Mouse (Mus musculus) intestine, embryonic 14.5 days (tissue): Measurements from ENCODE around the gene Stpg2. TPM values are rescaled to one million over a fixed set of nuclear protein-coding genes. Genes with fewer than 3 reads are reported as not detected.

Experiments used
- ATAC-seq: fragments of 200-750 bp; cut with Nextera tagmentation; replicated peaks from 2 replicates; pipeline ENCODE4 v1.8.0; 2017; ENCODE audit warnings: low read depth, moderate number of reproducible peaks, moderate TSS enrichment, moderate library complexity; ENCODE audit not compliant: low FRiP score, low TSS enrichment
- DNase-seq: peaks from one replicate; pipeline ENCODE4 v3.0.0-alpha.2; 2018; ENCODE audit warnings: low spot score
- H3K27ac ChIP-seq: fragments of 300-500 bp; sonication (generic); 2 replicates; pipeline ENCODE4 v1.5.1; 2014; ENCODE audit warnings: low read depth, mild to moderate bottlenecking, control low read depth
- H3K27me3 ChIP-seq: fragments of 300-500 bp; sonication (generic); replicated peaks from 2 replicates; pipeline ENCODE4 v1.6.1; 2014; ENCODE audit warnings: low read length, control low read depth; ENCODE audit not compliant: control insufficient read depth, insufficient read depth
- H3K36me3 ChIP-seq: fragments of 300-500 bp; sonication (generic); 2 replicates; pipeline ENCODE4 v1.6.1; 2014; ENCODE audit warnings: low read length, control low read depth; ENCODE audit not compliant: control insufficient read depth, insufficient read depth
- H3K4me1 ChIP-seq: fragments of 300-500 bp; sonication (generic); replicated peaks from 2 replicates; pipeline ENCODE4 v1.6.1; 2014; ENCODE audit warnings: low read length, control low read depth, mixed read lengths; ENCODE audit not compliant: control insufficient read depth, insufficient read depth
- H3K4me2 ChIP-seq: fragments of 300-500 bp; sonication (generic); 2 replicates; pipeline ENCODE4 v1.6.1; 2014; ENCODE audit warnings: low read length
- H3K4me3 ChIP-seq: fragments of 300-500 bp; sonication (generic); 2 replicates; pipeline ENCODE4 v1.5.1; 2014; ENCODE audit warnings: low read depth, low read length, control low read depth, mixed read lengths
- H3K9ac ChIP-seq: fragments of 300-500 bp; sonication (generic); 2 replicates; pipeline ENCODE4 v1.6.1; 2014; ENCODE audit warnings: mild to moderate bottlenecking, low read length
- H3K9me3 ChIP-seq: fragments of 300-500 bp; sonication (generic); 2 replicates; pipeline ENCODE4 v1.6.1; 2016; ENCODE audit warnings: low read length, control low read depth; ENCODE audit not compliant: control insufficient read depth
- WGBS: fragments of 180-500 bp; shearing (Covaris S2); extraction: QIAGEN DNeasy Blood & Tissue Kit; methylation state at CpG from one replicate; pipeline ENCODE4 v1.1.7; 2014; 5-methylcytosine and 5-hydroxymethylcytosine counted together
- polyA plus RNA-seq: library from polyadenylated mRNA; unstranded; fragments of >200 nt; fragmentation: Nextera tagmentation; extraction: Ambion mirVana; gene quantifications from 2 replicates; pipeline ENCODE4 v1.2.1, GENCODE M21; 2014

Stpg2 gene
- not detected in 2 replicates for polyA plus RNA-seq

DNA sequence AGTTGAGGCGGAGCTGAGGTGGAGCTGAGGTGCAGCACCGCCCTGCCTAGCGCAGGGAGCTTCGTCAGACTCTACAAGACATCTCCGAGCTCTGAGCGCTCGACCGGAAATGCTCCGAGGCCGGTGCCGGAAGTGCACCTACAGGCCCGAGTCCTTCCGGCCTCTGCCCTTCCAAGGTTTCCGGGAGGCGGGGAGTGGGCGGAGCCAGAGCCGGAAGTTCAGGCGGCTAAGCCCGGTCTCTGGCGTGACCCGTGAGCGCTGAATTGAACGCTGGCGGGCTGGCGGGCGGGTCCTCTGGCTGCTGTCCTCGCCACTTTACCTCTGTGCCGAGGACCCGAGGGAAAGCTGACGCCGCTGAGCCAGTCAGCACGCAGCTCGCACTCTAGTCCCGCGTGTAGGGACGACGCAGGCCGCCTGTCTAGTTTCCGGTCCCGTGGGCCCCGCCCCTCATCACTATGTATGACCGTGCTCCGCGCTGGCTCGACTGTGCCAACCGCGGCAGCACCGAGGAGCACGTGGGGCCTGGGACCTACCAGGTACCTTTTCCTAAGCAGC, at the start of gene Stpg2:
Stpg2 (plus strand) TSS at position 251 of the 555 bp plus-strand sequence.
- Histone ChIP-seq H3K4me2 (peak within 1 kb of the TSS; percentile 75), H3K36me3 (no peaks in the 10 kb centered on the region), H3K9ac (peak within 1 kb of the TSS; percentile 59), H3K27ac (peak within 1 kb of the TSS; percentile 95), H3K9me3 (no peaks in the 10 kb centered on the region), H3K4me3 (peak within 1 kb of the TSS; percentile 64), H3K4me1 (no peaks in the 10 kb centered on the region), H3K27me3 (peaks cover 19% of the 10 kb centered on the region)
- peak; percentile 98 for DNase-seq
- ATAC-seq, result peak; percentile 99
- WGBS, result under 1% methylated on average over 49 of the region's 49 CpGs

DNA sequence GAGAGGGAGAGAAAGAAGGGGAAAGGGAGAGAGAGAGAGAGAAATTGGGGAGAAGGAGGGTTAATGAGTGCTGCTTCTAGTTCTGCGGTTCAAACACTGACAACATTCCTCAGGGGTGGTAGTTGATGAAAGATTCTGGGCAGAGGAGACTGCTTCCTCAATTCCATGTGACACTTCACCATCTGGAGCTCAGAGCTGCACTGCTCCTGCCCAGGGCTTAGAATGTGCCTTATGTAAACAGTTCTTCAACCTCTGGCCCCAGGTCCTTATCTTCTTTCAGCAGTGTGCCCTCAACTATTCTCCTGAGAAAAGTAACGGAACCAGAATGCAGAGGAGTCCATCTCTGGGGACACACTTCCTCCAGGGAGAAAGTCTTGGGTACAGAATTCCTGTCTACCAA, 43.3 kb upstream of the Stpg2 start:
- DNase-seq, result no peak
- no peak overlapping the region for H3K9ac ChIP-seq
- no peak overlapping the region for H3K4me3 ChIP-seq
- 17% methylated on average over 2 of the region's 2 CpGs for WGBS
- H3K27me3 ChIP-seq, result no peaks in the 10 kb centered on the region
- no peaks in the 10 kb centered on the region for H3K4me1 ChIP-seq
- H3K9me3 ChIP-seq, result no peaks in the 10 kb centered on the region
- no peak for ATAC-seq
- no peak overlapping the region for H3K27ac ChIP-seq
- no peaks in the 10 kb centered on the region for H3K36me3 ChIP-seq
- H3K4me2 ChIP-seq, result no peak overlapping the region

GRCm38 (mm10) chr3:139162658-139163057, 42.8 kb upstream of the Stpg2 start:
- Histone ChIP-seq H3K9ac (no peak overlapping the region), H3K9me3 (no peaks in the 10 kb centered on the region), H3K4me2 (no peak overlapping the region), H3K27ac (no peak overlapping the region), H3K27me3 (no peaks in the 10 kb centered on the region), H3K4me1 (no peaks in the 10 kb centered on the region), H3K36me3 (no peaks in the 10 kb centered on the region), H3K4me3 (no peak overlapping the region)
- ATAC-seq, result no peak
- DNase-seq, result no peak
- WGBS, result 75% methylated on average over 4 of the region's 4 CpGs

DNA sequence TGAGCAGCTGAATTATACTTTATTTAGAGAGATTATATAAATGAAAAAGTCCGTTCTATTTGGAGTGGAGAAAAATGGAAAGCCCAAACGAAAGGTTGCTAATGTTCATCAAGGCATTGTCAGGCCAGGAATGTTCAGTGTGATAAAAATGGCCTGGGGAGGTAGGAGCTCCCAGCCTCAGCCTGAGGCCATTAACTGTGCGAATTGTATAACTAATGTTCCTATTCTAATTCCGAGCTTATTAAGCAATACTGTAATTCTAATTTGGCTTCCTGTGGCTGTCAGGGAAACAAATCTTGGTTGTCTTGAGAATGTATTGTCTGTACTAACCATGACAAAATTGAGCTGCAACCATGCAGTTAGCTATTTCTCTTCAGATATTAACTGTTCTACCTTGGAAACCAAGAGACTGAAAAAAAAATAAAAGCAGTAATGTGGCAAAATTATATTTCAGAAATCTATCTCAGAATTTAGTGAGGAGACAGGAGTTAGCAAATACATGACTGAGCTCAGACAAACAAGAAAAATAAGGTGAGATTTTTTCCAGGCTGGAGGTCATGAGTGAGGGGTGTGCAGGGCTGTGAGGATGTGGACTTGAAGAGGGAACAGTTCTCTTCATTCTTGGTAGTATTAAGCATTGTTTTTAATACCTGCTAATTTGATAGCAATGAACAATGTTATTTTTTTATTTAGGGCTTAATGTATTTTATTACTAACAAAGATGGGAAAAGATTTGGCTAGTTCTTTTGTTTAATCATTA, 36.8 kb upstream of the Stpg2 start:
- no peak for ATAC-seq
- no peaks in the 10 kb centered on the region for H3K4me1 ChIP-seq
- H3K9me3 ChIP-seq, result no peaks in the 10 kb centered on the region
- no peaks in the 10 kb centered on the region for H3K36me3 ChIP-seq
- no peaks in the 10 kb centered on the region for H3K27me3 ChIP-seq
- no peak for DNase-seq
- H3K4me2 ChIP-seq, result no peak overlapping the region
- H3K27ac ChIP-seq, result no peak overlapping the region
- H3K4me3 ChIP-seq, result no peak overlapping the region
- no peak overlapping the region for H3K9ac ChIP-seq
- 56% methylated on average over 4 of the region's 4 CpGs for WGBS

- DNase-seq (no peak), ATAC-seq (no peak)
- no peak overlapping the region for H3K4me2 ChIP-seq
- no peaks in the 10 kb centered on the region for H3K4me1 ChIP-seq
- WGBS, result 58% methylated on average over 1 of the region's 1 CpGs
- H3K27ac ChIP-seq, result no peak overlapping the region
- H3K36me3 ChIP-seq, result no peaks in the 10 kb centered on the region
- no peaks in the 10 kb centered on the region for H3K9me3 ChIP-seq
- no peak overlapping the region for H3K9ac ChIP-seq
- no peaks in the 10 kb centered on the region for H3K27me3 ChIP-seq
- H3K4me3 ChIP-seq, result no peak overlapping the region
Observed at GRCm38 (mm10) chr3:139169740-139170139, 35.8 kb upstream of the Stpg2 start.

DNA sequence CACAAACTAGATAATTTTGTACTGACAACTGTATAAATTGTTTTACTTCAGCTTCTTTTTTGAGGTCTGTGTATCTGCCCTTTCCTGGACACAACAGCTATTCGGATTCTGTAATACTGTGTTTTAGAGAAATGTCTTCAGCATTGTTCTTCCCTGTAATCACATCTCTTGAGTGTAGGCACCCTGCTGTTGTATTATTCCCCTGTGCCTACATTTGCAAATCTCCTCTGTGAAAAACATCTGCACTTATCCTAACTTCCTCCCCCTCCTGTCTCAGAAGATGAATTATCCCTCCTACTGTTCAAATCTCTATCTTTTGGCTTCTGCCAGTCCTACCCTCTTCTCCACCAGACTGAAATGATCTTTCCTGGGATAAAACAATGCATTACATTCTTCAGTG, 28.6 kb upstream of the Stpg2 start:
- 63% methylated on average over 1 of the region's 1 CpGs for WGBS

GRCm38 (mm10) chr3:139191541-139191940, 14.0 kb upstream of the Stpg2 start:
- Histone ChIP-seq H3K27ac (no peak overlapping the region), H3K9ac (no peak overlapping the region), H3K4me1 (no peaks in the 10 kb centered on the region), H3K4me2 (no peak overlapping the region), H3K4me3 (no peak overlapping the region), H3K9me3 (no peaks in the 10 kb centered on the region), H3K36me3 (no peaks in the 10 kb centered on the region), H3K27me3 (no peaks in the 10 kb centered on the region)
- DNase-seq (no peak), ATAC-seq (no peak)
- WGBS, result 70% methylated on average over 1 of the region's 1 CpGs

More for the DNA sequence above, 28.6 kb upstream of the Stpg2 start:
- H3K4me1 ChIP-seq, result no peaks in the 10 kb centered on the region
- no peak for ATAC-seq
- no peak overlapping the region for H3K9ac ChIP-seq
- H3K27ac ChIP-seq, result no peak overlapping the region
- no peaks in the 10 kb centered on the region for H3K9me3 ChIP-seq
- H3K27me3 ChIP-seq, result no peaks in the 10 kb centered on the region
- no peaks in the 10 kb centered on the region for H3K36me3 ChIP-seq
- H3K4me3 ChIP-seq, result no peak overlapping the region
- no peak for DNase-seq
- H3K4me2 ChIP-seq, result no peak overlapping the region

- Histone ChIP-seq H3K4me1 (no peaks in the 10 kb centered on the region), H3K27ac (no peak overlapping the region), H3K36me3 (no peaks in the 10 kb centered on the region), H3K9me3 (no peaks in the 10 kb centered on the region), H3K4me2 (no peak overlapping the region), H3K4me3 (no peak overlapping the region), H3K27me3 (no peaks in the 10 kb centered on the region), H3K9ac (no peak overlapping the region)
- ATAC-seq, result no peak
- no peak for DNase-seq
Observed at GRCm38 (mm10) chr3:139193917-139194316, 11.6 kb upstream of the Stpg2 start.

DNA sequence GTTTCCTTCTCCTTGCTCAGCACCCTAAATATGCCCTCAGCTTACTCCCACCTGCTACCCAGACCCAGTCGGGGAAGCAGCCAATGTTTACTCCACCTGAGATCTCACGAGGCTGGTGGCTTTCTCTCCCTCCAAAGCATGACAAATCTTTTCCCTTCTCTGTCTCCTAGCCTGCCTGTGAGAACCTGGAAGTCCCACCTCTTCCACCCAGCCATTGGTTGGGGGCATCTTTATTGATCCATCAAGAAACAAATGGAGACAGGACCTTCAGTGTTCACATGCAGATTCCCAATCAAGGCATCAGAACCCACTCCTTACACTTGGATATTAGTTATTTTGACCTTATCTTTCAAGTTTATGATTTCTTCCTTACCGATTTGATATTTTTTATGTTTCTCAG, 7.1 kb upstream of the Stpg2 start:
- 53% methylated on average over 3 of the region's 3 CpGs for WGBS

More for the DNA sequence above, 7.1 kb upstream of the Stpg2 start:
- Histone ChIP-seq H3K4me3 (no peak overlapping the region), H3K36me3 (no peaks in the 10 kb centered on the region), H3K4me1 (no peaks in the 10 kb centered on the region), H3K27ac (no peak overlapping the region), H3K9me3 (no peaks in the 10 kb centered on the region), H3K4me2 (no peak overlapping the region), H3K9ac (no peak overlapping the region), H3K27me3 (peaks cover 9% of the 10 kb centered on the region)
- ATAC-seq (no peak), DNase-seq (no peak)
